10 mouse cellular contexts compared by ENCODE assay signal in genomic region chr17:70844971-70845370, GRCm38 (mm10). TPM values are rescaled to one million over a fixed set of nuclear protein-coding genes. Genes with fewer than 3 reads are reported as not detected.
DNase-seq lines count a peak whose midpoint lies in the region; ATAC-seq and TF ChIP-seq lines count a peak whose summit lies in the region.
"Had no signal": no experiment of that assay in that cellular context is flagged by ENCODE, and none has a peak within 500 bp of the region (broad histone marks: within the 10 kb centered on the region; RNA-seq: fewer than 3 reads in every experiment).

No protein-coding gene starts in this region.

- H3K27ac ChIP-seq in forebrain, postnatal 0 days (ENCODE audit: low read depth, low read length) = no peak overlapping the region
- 0 out of 2 replicates have a peak overlapping the region, but pooled peaks have one; percentile 42 for H3K27ac ChIP-seq in liver, embryonic 16.5 days (ENCODE audit: low read length)
- H3K27ac ChIP-seq: liver, embryonic 14.5 days; neural tube, embryonic 12.5 days had no signal

- no peak overlapping the region for H3K4me2 ChIP-seq in forebrain, postnatal 0 days (ENCODE audit: low read depth)
- no peak overlapping the region for H3K4me2 ChIP-seq in liver, embryonic 16.5 days (ENCODE audit: low read depth, low read length)
- H3K4me2 ChIP-seq: neural tube, embryonic 12.5 days had no signal

- 33% methylated on average over 10 of the region's 10 CpGs for WGBS in forebrain, postnatal 0 days
- 68% methylated on average over 10 of the region's 10 CpGs for WGBS in liver, embryonic 16.5 days (ENCODE audit: insufficient replicate concordance)

- ATAC-seq in forebrain, postnatal 0 days = no peak
- no peak for ATAC-seq in liver, embryonic 16.5 days (ENCODE audit: low read depth)

- DNase-seq in cerebellum, postnatal 10 days = peak; percentile 77 to 78
- DNase-seq in cerebellum, adult 18-20 months = no peak
- DNase-seq in left cerebral cortex, postnatal 4 days = peak; percentile 65
- no peak for DNase-seq in left cerebral cortex, adult 9 months (ENCODE audit: low spot score in 2 of 2)
- peak; percentile 53 for DNase-seq in forebrain, postnatal 0 days
- no peak for DNase-seq in frontal cortex, adult 2 months (ENCODE audit: extremely low spot score in 1 of 2, low spot score in 1 of 2)
- no peak for DNase-seq in right cerebral cortex, postnatal 36 days (ENCODE audit: low spot score in 2 of 2)

- H3K9me3 ChIP-seq in forebrain, postnatal 0 days (ENCODE audit: low read length) = no peaks in the 10 kb centered on the region
- H3K9me3 ChIP-seq in liver, embryonic 16.5 days (replicated peaks; ENCODE audit: control insufficient read depth, low read length) = no peaks in the 10 kb centered on the region
- H3K9me3 ChIP-seq: neural tube, embryonic 12.5 days had no signal

- H3K27me3 ChIP-seq in forebrain, postnatal 0 days (ENCODE audit: insufficient read depth, low read length) = peaks cover 13% of the 10 kb centered on the region
- H3K27me3 ChIP-seq in liver, embryonic 16.5 days (ENCODE audit: control insufficient read depth, insufficient read depth, low read depth, low read length) = no peaks in the 10 kb centered on the region
- H3K27me3 ChIP-seq: neural tube, embryonic 12.5 days had no signal

- no peaks in the 10 kb centered on the region for H3K36me3 ChIP-seq in forebrain, postnatal 0 days (ENCODE audit: insufficient read depth)
- no peaks in the 10 kb centered on the region for H3K36me3 ChIP-seq in liver, embryonic 16.5 days (ENCODE audit: control insufficient read depth, insufficient read depth)

- no peak overlapping the region for H3K4me3 ChIP-seq in forebrain, postnatal 0 days (ENCODE audit: low read depth, low read length)
- no peak overlapping the region for H3K4me3 ChIP-seq in liver, embryonic 16.5 days (ENCODE audit: low read depth, low read length)
- H3K4me3 ChIP-seq: neural tube, embryonic 12.5 days had no signal

- no peaks in the 10 kb centered on the region for H3K4me1 ChIP-seq in forebrain, postnatal 0 days (ENCODE audit: insufficient read depth)
- H3K4me1 ChIP-seq in liver, embryonic 16.5 days (ENCODE audit: control insufficient read depth, low read depth, low read length) = peaks cover 18% of the 10 kb centered on the region

- intact Hi-C loops in left cerebral cortex, postnatal 4 days (cut with DNase I) = no loop called here

- TF ChIP-seq CTCF in forebrain, postnatal 0 days (IDR thresholded peaks at IDR 0.05; ENCODE audit: low read depth) = no peak

- no peak overlapping the region for H3K9ac ChIP-seq in forebrain, postnatal 0 days
- no peak overlapping the region for H3K9ac ChIP-seq in liver, embryonic 16.5 days (ENCODE audit: low read depth, low read length)
- H3K9ac ChIP-seq: liver, embryonic 14.5 days; neural tube, embryonic 12.5 days had no signal

RNA-seq across cellular contexts. Expression of gene Tgif1, which starts 8.4 kb away (rescaled TPM):
- total RNA-seq in left cerebral cortex, postnatal 4 days (2021) = 1 to 10 TPM; 3.2 to 3.3 TPM
- total RNA-seq in forebrain, postnatal 0 days (2014; rRNA removed) = 3.0 and 3.5 TPM in 2 replicates
- polyA plus RNA-seq in forebrain, postnatal 0 days (2015; fragmentation: Nextera tagmentation; extraction: Ambion mirVana) = 4.4 and 5.2 TPM in 2 replicates
- polyA plus RNA-seq in liver, embryonic 16.5 days (2015; fragmentation: Nextera tagmentation; extraction: Ambion mirVana) = 8.9 and 9.0 TPM in 2 replicates
- 2.9 and 3.8 TPM in 2 replicates for polyA plus RNA-seq in frontal cortex, adult 2 months (2012; rRNA removed)

Comparison
In these comparisons a context has a peak if more than half of its experiments do, and no peak if none do; other contexts are left out.
1. DNase-seq: peak in cerebellum, postnatal 10 days (2 of 2), left cerebral cortex, postnatal 4 days (single experiment) and forebrain, postnatal 0 days (single experiment); none in cerebellum, adult 18-20 months (0 of 2), left cerebral cortex, adult 9 months (0 of 2), frontal cortex, adult 2 months (0 of 2) and right cerebral cortex, postnatal 36 days (0 of 2).